In genomic region chr8:33015861-33016260, GRCm38 (mm10) we compare ENCODE assay signal across 22 mouse cellular contexts.
DNase-seq lines count a peak whose midpoint lies in the region; ATAC-seq and TF ChIP-seq lines count a peak whose summit lies in the region.
"Had no signal": no experiment of that assay in that cellular context is flagged by ENCODE, and none has a peak within 500 bp of the region (broad histone marks: within the 10 kb centered on the region; RNA-seq: fewer than 3 reads in every experiment).

No protein-coding gene starts in this region.

- no peak overlapping the region for H3K27ac ChIP-seq in hindbrain, postnatal 0 days
- no peak overlapping the region for H3K27ac ChIP-seq in hindbrain, embryonic 12.5 days
- no peak overlapping the region for H3K27ac ChIP-seq in midbrain, embryonic 14.5 days (replicated peaks; ENCODE audit: low read depth, low read length)
- H3K27ac ChIP-seq in midbrain, embryonic 13.5 days = no peak overlapping the region
- no peak overlapping the region for H3K27ac ChIP-seq in neural tube, embryonic 15.5 days (replicated peaks)
- H3K27ac ChIP-seq: heart, embryonic 13.5 days; macrophage; midbrain, embryonic 10.5 days; neural tube, embryonic 13.5 days; stomach, embryonic 15.5 days had no signal

- no peak for ATAC-seq in hindbrain, postnatal 0 days
- ATAC-seq in hindbrain, embryonic 12.5 days (ENCODE audit: low FRiP score) = no peak
- no peak for ATAC-seq in midbrain, embryonic 14.5 days (ENCODE audit: low FRiP score, low TSS enrichment)
- no peak for ATAC-seq in midbrain, embryonic 13.5 days
- ATAC-seq in neural tube, embryonic 15.5 days (ENCODE audit: low FRiP score) = no peak
- ATAC-seq: hindbrain, embryonic 16.5 days had no signal

- no peak overlapping the region for H3K4me3 ChIP-seq in hindbrain, postnatal 0 days (ENCODE audit: low read length)
- H3K4me3 ChIP-seq in hindbrain, embryonic 12.5 days = no peak overlapping the region
- no peak overlapping the region for H3K4me3 ChIP-seq in midbrain, embryonic 14.5 days (replicated peaks; ENCODE audit: low read depth, low read length)
- H3K4me3 ChIP-seq in midbrain, embryonic 13.5 days (replicated peaks) = no peak overlapping the region
- H3K4me3 ChIP-seq in neural tube, embryonic 15.5 days (replicated peaks) = no peak overlapping the region
- H3K4me3 ChIP-seq: heart, embryonic 13.5 days; midbrain, embryonic 10.5 days; neural tube, embryonic 13.5 days; stomach, embryonic 15.5 days had no signal

- no peaks in the 10 kb centered on the region for H3K36me3 ChIP-seq in hindbrain, postnatal 0 days (ENCODE audit: insufficient read depth, low read length)
- no peaks in the 10 kb centered on the region for H3K36me3 ChIP-seq in hindbrain, embryonic 12.5 days
- H3K36me3 ChIP-seq in midbrain, embryonic 14.5 days (ENCODE audit: control insufficient read depth, insufficient read depth, low read length) = no peaks in the 10 kb centered on the region
- H3K36me3 ChIP-seq in midbrain, embryonic 13.5 days = no peaks in the 10 kb centered on the region
- no peaks in the 10 kb centered on the region for H3K36me3 ChIP-seq in neural tube, embryonic 15.5 days
- H3K36me3 ChIP-seq: heart, embryonic 13.5 days; midbrain, embryonic 10.5 days; neural tube, embryonic 13.5 days; stomach, embryonic 15.5 days had no signal

- no peak overlapping the region for H3K9ac ChIP-seq in hindbrain, postnatal 0 days (replicated peaks; ENCODE audit: low read length)
- no peak overlapping the region for H3K9ac ChIP-seq in hindbrain, embryonic 12.5 days
- no peak overlapping the region for H3K9ac ChIP-seq in midbrain, embryonic 14.5 days (replicated peaks; ENCODE audit: low read length)
- no peak overlapping the region for H3K9ac ChIP-seq in midbrain, embryonic 13.5 days (replicated peaks)
- no peak overlapping the region for H3K9ac ChIP-seq in neural tube, embryonic 15.5 days (replicated peaks)
- H3K9ac ChIP-seq: heart, embryonic 13.5 days; lung, embryonic 14.5 days; neural tube, embryonic 13.5 days; stomach, embryonic 15.5 days had no signal

- DNase-seq in adrenal gland, postnatal 10 days = peak; percentile 19
- no peak for DNase-seq in adrenal gland, postnatal 4 days (ENCODE audit: low spot score in 2 of 2)
- DNase-seq in hindbrain, postnatal 0 days (ENCODE audit: low spot score) = peak; percentile 16
- peak; percentile 17 for DNase-seq in midbrain, embryonic 14.5 days
- DNase-seq in fibroblast of lung, adult 2 months (ENCODE audit: low read depth) = peak; percentile 4
- DNase-seq: cerebellum, adult 11 months; gastrocnemius, postnatal 10 days; heart, adult 18-20 months; kidney, adult 18-20 months; kidney, postnatal 10 days; lung, embryonic 14.5 days; right cerebral cortex, postnatal 14 days had no signal

- H3K27me3 ChIP-seq in hindbrain, postnatal 0 days (ENCODE audit: insufficient read depth, low read length) = no peaks in the 10 kb centered on the region
- H3K27me3 ChIP-seq in hindbrain, embryonic 12.5 days = no peaks in the 10 kb centered on the region
- H3K27me3 ChIP-seq in midbrain, embryonic 14.5 days (ENCODE audit: control insufficient read depth, insufficient read depth, low read length) = no peaks in the 10 kb centered on the region
- no peaks in the 10 kb centered on the region for H3K27me3 ChIP-seq in midbrain, embryonic 13.5 days
- H3K27me3 ChIP-seq in neural tube, embryonic 15.5 days (replicated peaks) = no peaks in the 10 kb centered on the region
- H3K27me3 ChIP-seq: heart, embryonic 13.5 days; neural tube, embryonic 13.5 days; stomach, embryonic 15.5 days had no signal

- peak; percentile 49 for TF ChIP-seq CTCF in hindbrain, postnatal 0 days (IDR thresholded peaks at IDR 0.05; ENCODE audit: low read depth)

- H3K4me1 ChIP-seq in hindbrain, postnatal 0 days (ENCODE audit: insufficient read depth, low read length) = no peaks in the 10 kb centered on the region
- no peaks in the 10 kb centered on the region for H3K4me1 ChIP-seq in hindbrain, embryonic 12.5 days
- no peaks in the 10 kb centered on the region for H3K4me1 ChIP-seq in midbrain, embryonic 14.5 days (ENCODE audit: control insufficient read depth, insufficient read depth, low read length)
- no peaks in the 10 kb centered on the region for H3K4me1 ChIP-seq in midbrain, embryonic 13.5 days (replicated peaks)
- no peaks in the 10 kb centered on the region for H3K4me1 ChIP-seq in neural tube, embryonic 15.5 days
- H3K4me1 ChIP-seq: heart, embryonic 13.5 days; midbrain, embryonic 10.5 days; neural tube, embryonic 13.5 days; stomach, embryonic 15.5 days had no signal

- no peak overlapping the region for H3K4me2 ChIP-seq in hindbrain, postnatal 0 days (ENCODE audit: low read depth, low read length)
- no peak overlapping the region for H3K4me2 ChIP-seq in hindbrain, embryonic 12.5 days (replicated peaks)
- H3K4me2 ChIP-seq in midbrain, embryonic 14.5 days (ENCODE audit: low read length) = no peak overlapping the region
- no peak overlapping the region for H3K4me2 ChIP-seq in midbrain, embryonic 13.5 days (replicated peaks)
- no peak overlapping the region for H3K4me2 ChIP-seq in neural tube, embryonic 15.5 days
- H3K4me2 ChIP-seq: heart, embryonic 13.5 days; liver, embryonic 11.5 days; lung, embryonic 14.5 days; neural tube, embryonic 13.5 days; stomach, embryonic 15.5 days had no signal

- 74% methylated on average over 3 of the region's 3 CpGs for WGBS in hindbrain, postnatal 0 days
- WGBS in hindbrain, embryonic 12.5 days = 79% methylated on average over 3 of the region's 3 CpGs
- WGBS in midbrain, embryonic 14.5 days = 78% methylated on average over 3 of the region's 3 CpGs
- WGBS in midbrain, embryonic 13.5 days = 86% methylated on average over 3 of the region's 3 CpGs
- 72% methylated on average over 3 of the region's 3 CpGs for WGBS in neural tube, embryonic 15.5 days

- no peaks in the 10 kb centered on the region for H3K9me3 ChIP-seq in hindbrain, postnatal 0 days (ENCODE audit: low read length)
- no peaks in the 10 kb centered on the region for H3K9me3 ChIP-seq in hindbrain, embryonic 12.5 days (replicated peaks)
- no peaks in the 10 kb centered on the region for H3K9me3 ChIP-seq in midbrain, embryonic 14.5 days (ENCODE audit: control insufficient read depth, low read length)
- no peaks in the 10 kb centered on the region for H3K9me3 ChIP-seq in midbrain, embryonic 13.5 days
- no peaks in the 10 kb centered on the region for H3K9me3 ChIP-seq in neural tube, embryonic 15.5 days (replicated peaks)
- H3K9me3 ChIP-seq: heart, embryonic 13.5 days; midbrain, embryonic 10.5 days; neural tube, embryonic 13.5 days; stomach, embryonic 15.5 days had no signal

Comparison
In these comparisons a context has a peak if more than half of its experiments do, and no peak if none do; other contexts are left out.
1. DNase-seq: peak in adrenal gland, postnatal 10 days (single experiment), hindbrain, postnatal 0 days (single experiment), midbrain, embryonic 14.5 days (single experiment) and fibroblast of lung, adult 2 months (single experiment); none in adrenal gland, postnatal 4 days (0 of 2).